Mouse (Mus musculus): Measurements from ENCODE around the gene Tgfbr1. TPM values are rescaled to one million over a fixed set of nuclear protein-coding genes. Genes with fewer than 3 reads are reported as not detected.

The Tgfbr1 gene
- polyA plus RNA-seq (2015; fragmentation: Nextera tagmentation; extraction: Ambion mirVana) = 24.3 and 29.8 TPM in 2 replicates

DNA sequence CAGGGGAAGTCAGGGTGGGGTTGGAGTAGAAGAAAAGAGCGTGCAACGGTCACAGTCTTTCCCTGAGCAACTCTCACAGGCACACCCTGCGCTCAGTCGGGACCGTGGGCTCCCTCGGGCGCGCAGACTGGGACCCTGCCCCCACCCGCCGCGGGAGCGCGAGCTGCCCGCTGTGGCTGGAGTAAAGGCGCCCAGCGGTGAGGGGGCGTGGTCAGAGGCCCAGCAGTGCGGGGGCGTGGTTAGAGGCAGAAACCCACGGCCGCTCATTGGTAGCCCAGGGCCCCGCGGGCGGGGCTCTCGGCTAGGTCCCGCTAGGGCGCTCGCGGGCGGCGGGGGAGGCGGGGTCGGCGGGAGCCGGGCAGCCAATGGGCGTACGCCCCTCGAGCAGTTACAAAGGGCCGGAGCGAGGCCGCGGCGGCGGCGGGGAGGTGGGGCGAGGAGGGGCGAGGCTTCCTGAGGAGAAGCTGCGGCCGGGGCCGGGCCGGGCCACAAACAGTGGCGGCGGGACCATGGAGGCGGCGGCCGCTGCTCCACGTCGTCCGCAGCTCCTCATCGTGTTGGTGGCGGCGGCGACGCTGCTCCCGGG lies at the start of gene Tgfbr1:
TSS of gene Tgfbr1 (plus strand) at position 420 of the 586 bp plus-strand sequence.
- ATAC-seq (ENCODE audit: insufficient read depth, low FRiP score, low read depth) = peak; percentile 100
- peak within 1 kb of the TSS; percentile 88 for H3K9ac ChIP-seq
- H3K36me3 ChIP-seq = no peaks in the 10 kb centered on the region
- 0% methylated on average over 53 of the region's 65 CpGs for WGBS
- H3K4me2 ChIP-seq = peak within 1 kb of the TSS; percentile 95
- peak within 1 kb of the TSS; percentile 95 for H3K27ac ChIP-seq
- H3K9me3 ChIP-seq = no peaks in the 10 kb centered on the region
- no peaks in the 10 kb centered on the region for H3K27me3 ChIP-seq (replicated peaks)
- H3K4me1 ChIP-seq = peaks cover 10% of the 10 kb centered on the region
- H3K4me3 ChIP-seq (replicated peaks) = peak within 1 kb of the TSS; percentile 91

DNA sequence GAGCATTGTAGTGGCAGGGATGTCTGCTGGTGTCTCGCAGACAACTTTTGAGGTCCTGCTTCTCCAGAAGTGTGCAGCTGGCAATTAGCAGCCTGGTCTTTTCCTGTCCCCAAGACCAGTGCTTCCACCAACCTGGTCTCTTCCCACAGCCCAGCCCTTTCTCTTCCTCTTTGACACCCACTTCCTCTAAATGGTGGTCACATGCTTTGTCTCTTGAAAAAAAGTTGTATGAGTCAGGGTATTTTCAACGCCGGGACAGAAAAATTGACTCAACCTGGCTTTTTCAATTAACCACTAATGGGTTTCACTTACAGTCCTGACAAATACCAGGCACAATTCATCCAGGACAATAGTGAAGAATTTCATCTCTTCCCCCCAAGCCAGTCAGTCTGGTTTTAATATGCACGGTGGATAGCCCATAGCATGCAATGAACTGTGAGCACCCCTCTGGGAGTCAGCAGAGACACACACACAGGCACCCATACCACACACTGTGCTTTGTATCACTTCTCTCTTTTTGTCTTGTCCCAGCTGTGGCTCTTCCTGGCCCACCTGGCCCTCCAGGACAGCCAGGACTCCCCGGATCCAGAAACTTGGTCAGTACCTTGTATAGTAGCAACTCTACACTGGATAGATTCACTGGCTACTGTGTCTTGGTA lies 49.6 kb upstream of the Tgfbr1 start:
- no peaks in the 10 kb centered on the region for H3K36me3 ChIP-seq
- H3K27me3 ChIP-seq (replicated peaks) = no peaks in the 10 kb centered on the region
- WGBS = 54% methylated on average over 5 of the region's 5 CpGs
- H3K4me1 ChIP-seq = no peaks in the 10 kb centered on the region
- peak overlapping the region; percentile 12; the same call in 1 of the 2 replicates for H3K27ac ChIP-seq
- H3K4me3 ChIP-seq (replicated peaks) = no peak overlapping the region
- no peak overlapping the region for H3K4me2 ChIP-seq
- ATAC-seq (ENCODE audit: insufficient read depth, low FRiP score, low read depth) = no peak
- no peak overlapping the region for H3K9ac ChIP-seq
- no peaks in the 10 kb centered on the region for H3K9me3 ChIP-seq

- ATAC-seq (ENCODE audit: insufficient read depth, low FRiP score, low read depth) = no peak
- H3K4me2 ChIP-seq = no peak overlapping the region
- WGBS = 75% methylated on average over 12 of the region's 12 CpGs
- H3K4me3 ChIP-seq (replicated peaks) = no peak overlapping the region
- H3K4me1 ChIP-seq = peaks cover 8% of the 10 kb centered on the region; the same call in 1 of the 2 replicates
- no peaks in the 10 kb centered on the region for H3K36me3 ChIP-seq
- H3K27ac ChIP-seq = no peak overlapping the region
- H3K27me3 ChIP-seq (replicated peaks) = no peaks in the 10 kb centered on the region; the same call in 1 of the 2 replicates
- no peak overlapping the region for H3K9ac ChIP-seq
- no peaks in the 10 kb centered on the region for H3K9me3 ChIP-seq
Measured at GRCm38 (mm10) chr4:47309886-47310625, 43.0 kb upstream of the Tgfbr1 start.

- Histone ChIP-seq H3K4me2 (no peak overlapping the region), H3K4me3 (replicated peaks) (no peak overlapping the region), H3K27me3 (replicated peaks) (no peaks in the 10 kb centered on the region; the same call in 1 of the 2 replicates), H3K9ac (no peak overlapping the region), H3K36me3 (no peaks in the 10 kb centered on the region), H3K27ac (no peak overlapping the region), H3K4me1 (peaks cover 8% of the 10 kb centered on the region; the same call in 1 of the 2 replicates), H3K9me3 (no peaks in the 10 kb centered on the region)
- ATAC-seq (ENCODE audit: insufficient read depth, low FRiP score, low read depth) = peak; percentile 78
- WGBS = 53% methylated on average over 6 of the region's 6 CpGs
Measured at GRCm38 (mm10) chr4:47310812-47311211, 42.2 kb upstream of the Tgfbr1 start.

DNA sequence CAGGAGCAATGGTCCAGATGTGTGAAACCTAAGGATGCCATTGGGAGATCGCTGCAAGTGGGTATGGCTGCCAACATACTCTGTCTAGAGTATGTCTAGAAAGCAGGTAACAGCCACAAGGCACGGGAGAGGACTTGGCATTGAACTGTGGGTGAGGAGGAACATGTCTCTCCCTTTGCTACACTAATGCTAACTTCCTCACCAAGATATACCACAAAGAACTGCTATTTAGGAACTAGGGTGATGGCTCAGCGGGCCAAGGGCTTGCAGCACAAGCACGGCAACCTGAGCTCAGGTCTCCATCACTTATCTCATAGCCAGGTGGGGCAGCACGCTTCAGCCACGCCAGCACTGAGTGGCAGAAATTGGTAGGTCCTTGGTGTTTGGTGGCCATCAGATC lies 41.6 kb upstream of the Tgfbr1 start:
- H3K4me2 ChIP-seq = no peak overlapping the region
- H3K27me3 ChIP-seq (replicated peaks) = no peaks in the 10 kb centered on the region; the same call in 1 of the 2 replicates
- peaks cover 8% of the 10 kb centered on the region; the same call in 1 of the 2 replicates for H3K4me1 ChIP-seq
- no peaks in the 10 kb centered on the region for H3K36me3 ChIP-seq
- 86% methylated on average over 6 of the region's 6 CpGs for WGBS
- H3K9me3 ChIP-seq = no peaks in the 10 kb centered on the region
- no peak overlapping the region for H3K4me3 ChIP-seq (replicated peaks)
- no peak overlapping the region for H3K9ac ChIP-seq
- no peak for ATAC-seq (ENCODE audit: insufficient read depth, low FRiP score, low read depth)
- H3K27ac ChIP-seq = no peak overlapping the region

GRCm38 (mm10) chr4:47311929-47312328 lies 41.1 kb upstream of the Tgfbr1 start:
- Histone ChIP-seq H3K36me3 (no peaks in the 10 kb centered on the region), H3K9ac (no peak overlapping the region), H3K9me3 (no peaks in the 10 kb centered on the region), H3K4me2 (no peak overlapping the region), H3K27ac (no peak overlapping the region), H3K27me3 (replicated peaks) (no peaks in the 10 kb centered on the region; the same call in 1 of the 2 replicates), H3K4me1 (peaks cover 8% of the 10 kb centered on the region; the same call in 1 of the 2 replicates), H3K4me3 (replicated peaks) (no peak overlapping the region)
- 63% methylated on average over 7 of the region's 7 CpGs for WGBS
- ATAC-seq (ENCODE audit: insufficient read depth, low FRiP score, low read depth) = no peak

DNA sequence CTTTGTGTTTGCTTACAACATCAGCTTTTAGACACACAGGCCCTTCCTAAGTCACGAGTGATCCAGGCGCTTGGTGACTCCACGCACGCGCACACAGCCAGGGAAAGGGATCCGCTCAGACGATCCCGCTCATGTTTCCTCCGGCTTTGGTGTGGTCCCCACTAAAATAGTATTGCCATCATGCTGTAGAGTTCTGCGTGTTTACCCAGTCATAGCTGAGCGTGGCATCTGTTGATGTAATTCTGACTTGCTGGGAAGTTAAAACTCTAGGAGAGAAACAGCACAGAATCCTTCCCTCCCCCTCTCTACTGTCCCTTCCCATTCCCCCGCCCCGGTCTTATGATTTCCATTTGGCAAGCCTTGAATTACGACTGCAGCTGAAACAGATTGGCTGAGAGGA lies 40.3 kb upstream of the Tgfbr1 start:
- WGBS = 67% methylated on average over 14 of the region's 14 CpGs
- Histone ChIP-seq H3K9me3 (no peaks in the 10 kb centered on the region), H3K9ac (no peak overlapping the region), H3K4me1 (peaks cover 8% of the 10 kb centered on the region; the same call in 1 of the 2 replicates), H3K36me3 (no peaks in the 10 kb centered on the region), H3K27ac (no peak overlapping the region), H3K4me3 (replicated peaks) (no peak overlapping the region), H3K27me3 (replicated peaks) (no peaks in the 10 kb centered on the region; the same call in 1 of the 2 replicates), H3K4me2 (no peak overlapping the region)
- ATAC-seq (ENCODE audit: insufficient read depth, low FRiP score, low read depth) = no peak

DNA sequence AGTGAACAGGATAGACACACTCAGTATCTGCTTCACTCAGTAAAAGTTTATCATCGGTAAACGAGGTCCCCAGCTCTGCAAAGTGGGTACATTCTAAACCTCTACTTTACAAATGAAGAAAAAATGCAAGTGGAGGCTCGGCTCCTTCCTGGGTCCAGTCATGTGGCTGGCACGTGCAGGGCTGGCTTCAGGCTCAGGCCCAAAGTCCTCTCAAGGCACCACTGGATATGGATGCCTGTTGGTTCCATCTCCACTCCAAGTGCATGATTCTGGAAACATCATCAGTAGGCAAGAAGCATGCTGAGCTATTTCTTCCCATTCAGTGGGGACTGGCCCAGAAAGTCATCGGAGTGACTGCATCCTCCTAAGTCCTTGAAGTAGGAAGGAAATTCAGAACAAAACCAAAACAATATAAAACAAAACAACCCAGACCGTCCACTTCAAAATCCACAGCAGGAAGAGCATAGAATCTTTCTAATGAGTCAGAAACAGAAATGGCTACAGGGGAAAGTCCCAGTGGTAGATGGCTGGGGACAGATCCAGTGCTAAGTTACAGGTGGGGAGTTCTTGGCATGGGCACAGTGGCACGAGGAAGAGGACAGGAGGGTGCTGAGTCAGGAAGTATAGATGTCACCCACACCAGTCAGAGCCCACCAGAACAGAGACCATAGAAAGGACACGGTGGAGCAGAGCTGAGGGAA lies 39.2 kb upstream of the Tgfbr1 start:
- Histone ChIP-seq H3K36me3 (no peaks in the 10 kb centered on the region), H3K4me2 (no peak overlapping the region), H3K9me3 (no peaks in the 10 kb centered on the region), H3K27me3 (replicated peaks) (no peaks in the 10 kb centered on the region; the same call in 1 of the 2 replicates), H3K4me3 (replicated peaks) (no peak overlapping the region), H3K9ac (no peak overlapping the region), H3K4me1 (peaks cover 8% of the 10 kb centered on the region; the same call in 1 of the 2 replicates), H3K27ac (no peak overlapping the region)
- WGBS = 82% methylated on average over 8 of the region's 8 CpGs
- no peak for ATAC-seq (ENCODE audit: insufficient read depth, low FRiP score, low read depth)

DNA sequence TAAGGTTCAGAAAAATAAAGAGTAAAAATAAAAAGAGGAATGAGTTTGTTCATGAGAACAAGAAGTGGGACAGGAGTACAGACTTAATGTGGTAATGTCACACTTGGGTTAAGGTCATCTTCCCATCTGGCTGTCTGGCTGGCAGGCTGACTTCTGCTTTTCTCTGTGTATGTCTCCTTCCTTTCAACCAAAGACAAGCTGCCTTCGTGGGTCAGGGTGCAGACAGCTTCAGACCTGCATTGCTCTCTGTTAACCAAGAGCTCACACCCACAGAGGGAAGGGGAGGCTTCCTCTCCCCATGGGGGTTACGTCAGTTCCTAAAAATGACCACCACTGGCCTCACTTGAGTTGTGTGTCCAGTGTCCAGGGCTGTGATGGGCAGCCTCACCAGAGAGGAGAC lies 37.6 kb upstream of the Tgfbr1 start:
- Histone ChIP-seq H3K9ac (no peak overlapping the region), H3K4me3 (replicated peaks) (no peak overlapping the region), H3K9me3 (no peaks in the 10 kb centered on the region), H3K27me3 (replicated peaks) (no peaks in the 10 kb centered on the region; the same call in 1 of the 2 replicates), H3K4me1 (peaks cover 8% of the 10 kb centered on the region; the same call in 1 of the 2 replicates), H3K36me3 (no peaks in the 10 kb centered on the region), H3K4me2 (no peak overlapping the region), H3K27ac (no peak overlapping the region)
- ATAC-seq (ENCODE audit: insufficient read depth, low FRiP score, low read depth) = no peak
- WGBS = 64% methylated on average over 2 of the region's 2 CpGs

DNA sequence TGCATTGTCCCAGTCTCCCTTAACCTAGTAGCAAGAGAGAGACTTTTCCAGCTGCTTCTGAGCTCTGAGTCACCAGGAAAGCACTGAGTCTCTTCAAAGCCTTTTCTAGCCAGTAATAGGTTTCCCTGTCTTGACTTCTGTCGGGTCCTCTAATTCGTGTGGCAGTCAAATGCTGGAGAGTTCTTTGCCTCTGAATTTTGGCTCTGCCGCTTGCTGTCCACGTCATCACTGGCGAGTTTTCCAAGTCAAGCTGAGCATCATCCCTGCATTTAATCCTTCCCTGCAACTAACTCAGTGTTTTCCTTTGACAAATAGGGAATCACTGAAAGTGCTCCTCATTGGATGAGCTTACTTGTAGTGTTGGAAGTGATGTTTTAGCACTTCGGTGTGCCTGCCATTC lies 36.6 kb upstream of the Tgfbr1 start:
- Histone ChIP-seq H3K4me3 (replicated peaks) (no peak overlapping the region), H3K27me3 (replicated peaks) (no peaks in the 10 kb centered on the region; the same call in 1 of the 2 replicates), H3K9me3 (no peaks in the 10 kb centered on the region), H3K36me3 (no peaks in the 10 kb centered on the region), H3K4me2 (no peak overlapping the region), H3K4me1 (peaks cover 1% of the 10 kb centered on the region; the same call in 1 of the 2 replicates), H3K27ac (no peak overlapping the region), H3K9ac (no peak overlapping the region)
- ATAC-seq (ENCODE audit: insufficient read depth, low FRiP score, low read depth) = no peak
- 60% methylated on average over 6 of the region's 6 CpGs for WGBS

- no peaks in the 10 kb centered on the region for H3K9me3 ChIP-seq
- no peaks in the 10 kb centered on the region for H3K4me1 ChIP-seq
- ATAC-seq (ENCODE audit: insufficient read depth, low FRiP score, low read depth) = no peak
- H3K4me2 ChIP-seq = no peak overlapping the region
- H3K4me3 ChIP-seq (replicated peaks) = no peak overlapping the region
- WGBS = 57% methylated on average over 10 of the region's 10 CpGs
- no peak overlapping the region for H3K27ac ChIP-seq
- no peaks in the 10 kb centered on the region for H3K36me3 ChIP-seq
- H3K9ac ChIP-seq = no peak overlapping the region
- H3K27me3 ChIP-seq (replicated peaks) = no peaks in the 10 kb centered on the region
Measured at GRCm38 (mm10) chr4:47319561-47320321, 33.3 kb upstream of the Tgfbr1 start.
